Mouse (Mus musculus): Measurements from ENCODE around the gene Cldn12.
A peak's percentile ranks its signal among the peaks of the same experiment; 100 is the strongest.

Gene Cldn12

DNA sequence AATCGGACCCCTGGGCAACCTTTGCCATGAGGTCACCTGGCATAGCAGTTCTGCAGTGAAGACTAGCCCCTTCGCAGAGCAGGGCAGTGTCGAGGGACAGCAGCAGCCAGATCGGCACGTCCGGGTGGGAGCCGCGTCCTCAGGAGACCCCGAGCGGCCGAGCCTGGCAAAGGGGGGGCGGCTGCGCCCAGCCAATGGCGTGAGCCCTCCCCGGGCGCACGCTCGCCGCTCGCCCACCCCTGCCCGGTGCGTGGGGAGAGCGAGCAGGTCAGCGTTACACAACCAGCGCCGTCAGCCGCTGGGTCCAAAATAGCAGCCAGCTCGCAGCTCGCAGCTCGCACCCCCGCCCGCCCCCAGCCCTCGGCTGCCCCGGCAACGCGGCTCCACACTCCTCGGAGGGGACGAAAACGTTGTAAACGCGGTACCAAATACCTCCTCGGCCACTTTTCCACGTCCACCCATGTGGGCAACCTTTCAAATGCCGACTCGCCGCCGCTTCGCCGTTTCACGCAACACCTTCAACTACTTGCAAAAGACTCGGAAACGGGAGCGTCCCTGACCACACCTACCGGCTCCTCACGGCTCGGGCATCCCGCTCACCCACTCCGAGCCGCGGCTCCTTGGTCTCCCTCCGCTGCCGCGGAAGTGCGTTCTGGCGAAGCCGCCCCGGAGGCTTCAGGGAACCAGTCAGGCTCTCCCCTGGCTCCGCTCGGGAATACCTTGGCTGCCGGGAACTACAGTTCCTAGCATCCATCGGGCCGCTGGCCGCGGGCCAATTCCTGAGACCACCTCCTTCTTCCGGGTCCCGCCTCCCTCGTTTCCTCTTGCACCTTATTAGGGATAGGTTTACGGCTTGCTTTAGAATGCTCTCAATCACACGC lies at the start of gene Cldn12:
Cldn12 (minus strand) TSS at position 763 of the 881 bp plus-strand sequence.
- peak; percentile 96 to 97 for DNase-seq (ENCODE audit: low spot score in 2 of 2)

DNA sequence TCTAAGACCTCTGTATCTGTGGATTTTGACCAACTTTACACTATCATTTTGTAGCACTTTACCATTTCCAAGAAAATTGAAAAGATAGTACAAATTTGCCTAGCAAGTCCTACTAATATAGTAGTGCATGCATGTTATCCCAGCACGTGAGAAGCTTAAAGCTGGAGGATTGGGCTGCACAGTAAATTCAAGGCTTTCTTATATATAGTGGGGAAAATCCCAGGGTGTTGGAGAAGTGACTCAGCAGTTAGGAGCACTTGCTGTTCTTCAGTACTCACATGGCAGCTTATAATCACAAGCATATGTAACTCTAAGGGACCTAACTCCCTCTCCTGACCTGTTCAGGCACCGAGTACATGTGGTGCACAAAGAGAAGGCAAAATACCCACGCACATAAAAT lies 47.7 kb upstream of the Cldn12 start:
- no peak for DNase-seq (ENCODE audit: low spot score in 2 of 2)

DNA sequence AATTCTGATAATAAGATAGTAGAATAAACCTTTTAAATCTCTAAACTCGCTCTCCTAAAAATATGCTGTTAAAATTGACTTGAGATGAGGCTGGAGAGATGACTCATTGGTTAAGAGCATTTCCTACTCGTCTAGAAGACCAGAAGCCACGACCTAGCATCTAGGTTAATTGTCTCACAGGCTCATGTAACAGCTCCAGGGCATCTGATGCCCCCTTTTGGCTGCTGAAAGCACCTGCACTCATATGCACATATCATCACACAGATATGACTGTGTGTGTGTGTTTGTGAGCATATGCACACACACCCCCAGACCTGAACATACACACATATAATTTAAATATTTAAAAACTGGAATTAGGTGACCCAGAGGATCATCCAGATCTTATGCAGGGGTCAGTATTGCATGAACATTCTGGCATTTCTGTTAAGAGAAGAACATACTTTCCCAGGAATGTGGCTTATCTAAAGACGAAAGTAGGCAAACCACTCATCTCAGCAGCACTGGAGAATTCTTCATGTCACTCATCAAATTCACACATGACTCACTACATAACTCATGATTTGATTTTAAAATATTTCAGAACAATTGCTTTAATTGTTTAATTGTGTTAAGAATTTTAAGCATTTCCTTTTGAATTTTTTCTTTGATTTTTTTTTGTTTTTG lies 46.4 kb upstream of the Cldn12 start:
- no peak for DNase-seq (ENCODE audit: low spot score in 2 of 2)

DNA sequence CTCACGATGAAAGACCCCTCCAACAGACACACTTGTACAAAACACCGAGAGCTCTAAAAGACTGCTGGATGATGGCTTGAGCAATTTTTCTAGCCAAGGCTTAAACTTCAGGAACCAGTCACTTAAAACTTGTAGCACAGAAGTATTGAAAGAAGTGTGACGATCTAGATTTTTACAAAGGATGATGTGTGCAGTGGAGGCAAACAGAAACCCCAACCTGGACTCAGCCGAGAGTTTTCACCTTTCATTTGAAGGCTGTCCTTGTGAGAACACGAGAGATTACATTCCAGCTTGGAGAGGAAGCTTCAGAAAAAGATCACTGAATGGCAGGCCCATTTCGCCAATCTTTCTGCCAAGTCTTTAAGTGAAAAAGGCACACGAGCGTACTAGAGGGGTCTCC lies 45.0 kb upstream of the Cldn12 start:
- no peak for DNase-seq (ENCODE audit: low spot score in 2 of 2)

DNA sequence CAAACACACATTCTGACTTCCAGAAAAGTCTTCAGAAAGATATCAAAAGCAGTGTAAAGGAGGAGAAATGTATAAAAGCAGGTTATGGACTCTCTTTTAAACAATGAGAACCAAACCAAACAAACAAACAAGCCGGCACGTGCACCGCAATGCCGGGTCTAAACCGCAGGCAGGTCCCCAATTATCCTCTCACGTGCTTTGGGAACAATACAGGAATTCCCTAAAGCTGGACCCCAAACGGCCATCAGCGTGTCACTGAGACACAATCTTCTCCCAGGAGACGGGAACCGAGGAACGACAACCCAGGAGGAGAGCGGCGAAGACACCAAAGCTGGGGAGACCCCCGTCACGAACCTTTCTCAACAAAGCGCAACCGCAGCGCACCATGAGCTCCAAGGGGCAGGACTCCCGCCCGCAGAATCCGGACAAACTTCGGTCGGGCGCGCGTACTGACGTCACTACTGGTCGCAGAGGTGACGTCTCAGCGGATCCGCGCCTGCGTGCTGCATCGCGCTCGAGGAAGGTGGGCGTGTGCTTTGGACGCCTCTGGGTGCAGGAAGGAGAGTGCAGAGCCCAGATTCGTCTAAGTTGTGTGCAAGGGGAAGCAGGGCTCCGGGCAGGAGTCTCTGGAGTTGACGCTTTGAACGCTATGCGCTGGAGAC lies 44.5 kb upstream of the Cldn12 start, which contains the start of gene Gtpbp10:
Gtpbp10 (minus strand) TSS at position 460 of the 662 bp plus-strand sequence.
- DNase-seq (ENCODE audit: low spot score in 2 of 2): peak; percentile 82 to 88

DNA sequence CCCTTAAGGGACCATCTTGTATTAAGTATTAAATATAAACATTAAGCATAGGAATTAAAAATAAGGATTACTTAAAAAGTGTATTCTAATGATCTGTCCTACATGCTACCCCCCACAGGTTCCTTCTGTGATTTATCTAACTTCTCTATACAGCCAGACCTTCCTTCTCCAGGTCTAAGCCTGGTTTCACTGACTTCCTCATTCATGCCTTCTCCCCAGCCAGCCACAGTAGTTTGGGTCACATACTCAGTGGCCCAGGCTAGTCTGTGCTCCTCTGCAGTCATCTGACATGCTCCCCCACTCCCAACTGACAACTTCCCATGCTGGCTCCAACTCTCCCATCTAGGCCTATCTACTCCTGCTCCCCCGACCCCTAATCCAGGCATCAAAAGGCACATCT lies 36.4 kb upstream of the Cldn12 start:
- no peak for DNase-seq (ENCODE audit: low spot score in 2 of 2)

DNA sequence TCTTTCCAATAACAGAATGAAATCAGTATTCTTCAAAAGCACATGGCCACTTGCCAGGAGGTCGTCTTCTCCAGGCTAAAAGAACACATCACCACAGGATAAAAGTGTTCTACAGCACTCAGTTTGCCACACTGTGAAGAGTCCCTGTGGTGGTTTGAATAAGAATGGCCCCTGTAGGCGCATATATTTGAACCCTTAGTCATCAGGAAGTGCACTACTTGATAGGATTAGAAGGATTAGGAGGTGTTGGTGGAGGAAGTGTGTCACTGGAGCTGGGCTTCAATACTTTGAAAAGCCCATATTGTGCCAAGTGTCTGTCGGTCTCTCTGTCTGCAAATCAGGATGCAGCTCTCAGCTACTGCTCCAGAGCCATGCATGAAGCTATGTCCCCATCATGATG lies 25.6 kb upstream of the Cldn12 start:
- no peak for DNase-seq (ENCODE audit: low spot score in 2 of 2)

DNA sequence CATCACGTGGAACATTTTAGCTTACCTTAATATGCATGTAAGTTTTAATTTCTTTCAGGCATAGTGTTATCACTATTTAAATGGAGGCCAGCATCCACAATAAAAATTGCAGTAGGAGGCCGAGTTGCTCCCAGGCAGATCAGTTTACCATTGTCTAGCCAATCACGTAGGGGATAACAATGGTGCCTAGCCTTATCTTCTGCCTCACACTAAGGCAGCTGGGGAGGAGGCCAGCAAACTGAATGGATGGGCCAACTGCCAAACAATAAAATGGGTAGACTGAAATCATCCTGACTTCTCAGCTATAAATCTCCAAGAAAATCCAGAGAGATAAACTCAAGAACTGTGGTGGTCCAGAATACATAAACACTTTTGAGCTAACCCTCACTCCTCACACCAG lies 25.0 kb upstream of the Cldn12 start:
- no peak for DNase-seq (ENCODE audit: low spot score in 2 of 2)

DNA sequence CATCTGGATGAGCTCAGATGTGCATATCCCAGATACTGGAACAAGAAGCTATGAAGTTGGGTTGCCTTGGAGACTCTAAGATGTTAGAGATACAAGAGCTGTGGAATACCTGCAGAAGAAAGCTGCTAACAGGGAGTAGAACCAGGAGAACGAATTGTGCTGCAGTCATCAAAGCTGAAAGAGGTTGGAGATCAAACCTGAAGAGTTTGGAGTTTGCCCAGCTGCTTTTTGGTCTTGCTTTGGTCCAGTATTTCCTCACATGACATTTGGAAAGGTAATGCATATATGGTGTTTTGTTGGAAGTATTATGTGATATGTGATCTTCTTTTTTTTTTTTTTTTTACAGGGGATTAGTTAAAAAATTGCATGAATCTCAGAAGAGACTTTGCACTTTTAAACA lies 21.4 kb upstream of the Cldn12 start:
- no peak for DNase-seq (ENCODE audit: low spot score in 2 of 2)

DNA sequence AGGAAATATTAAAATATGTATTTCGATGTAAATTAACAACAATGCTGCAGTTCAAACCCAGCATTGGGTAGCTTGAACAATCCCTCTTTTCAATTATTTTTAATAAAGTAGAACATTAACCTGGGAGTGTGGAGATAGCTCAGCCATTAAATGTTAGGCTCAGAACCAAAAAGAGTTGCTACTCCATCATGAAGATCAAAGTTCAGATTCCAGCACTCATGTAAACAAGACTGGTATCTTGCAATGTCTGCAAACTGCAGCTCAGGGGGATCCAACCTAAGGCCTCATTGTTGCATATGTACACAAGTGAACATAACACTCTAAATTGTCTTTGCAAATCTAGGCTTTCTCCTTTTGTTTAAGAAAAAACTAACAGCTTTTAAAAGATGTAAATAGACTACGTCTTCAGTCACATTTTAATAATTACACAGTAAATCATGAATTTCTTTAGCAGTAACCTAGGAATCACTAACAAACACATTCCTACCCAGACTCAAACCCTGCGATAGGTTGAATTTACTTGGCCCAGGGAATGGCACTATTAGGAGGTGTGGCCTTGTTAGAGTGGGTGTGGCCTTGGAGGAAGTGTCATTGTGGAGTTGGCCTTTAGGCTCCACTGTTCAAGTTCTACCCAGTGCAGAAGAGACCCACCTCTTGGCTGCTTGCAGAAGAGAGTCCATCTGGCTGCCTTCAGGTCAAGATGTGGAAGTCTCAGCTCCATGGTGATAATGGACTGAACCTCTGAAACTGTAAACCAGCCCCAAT lies 19.1 kb upstream of the Cldn12 start:
- DNase-seq (ENCODE audit: low spot score in 2 of 2): no peak

DNA sequence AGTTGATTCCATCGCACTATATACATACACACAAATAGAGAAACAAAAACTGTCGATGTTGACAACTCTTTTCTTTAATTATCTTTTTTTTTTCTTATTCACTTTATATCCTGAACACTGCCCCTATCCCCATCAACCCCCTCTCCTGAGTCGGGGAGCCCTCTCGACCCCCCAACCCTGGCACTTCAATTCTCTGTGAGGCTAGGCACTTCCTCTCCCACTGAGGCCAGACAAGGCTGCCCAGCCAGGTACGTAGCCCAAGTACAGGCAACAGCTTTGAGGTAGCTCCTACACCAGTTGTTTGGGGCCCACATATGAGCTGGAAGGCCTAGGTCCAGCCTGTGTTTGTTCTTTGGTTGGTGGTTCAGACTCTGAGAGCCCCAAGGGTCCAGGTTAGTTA lies 653 bp upstream of the Cldn12 start:
- no peak for DNase-seq (ENCODE audit: low spot score in 2 of 2)

DNA sequence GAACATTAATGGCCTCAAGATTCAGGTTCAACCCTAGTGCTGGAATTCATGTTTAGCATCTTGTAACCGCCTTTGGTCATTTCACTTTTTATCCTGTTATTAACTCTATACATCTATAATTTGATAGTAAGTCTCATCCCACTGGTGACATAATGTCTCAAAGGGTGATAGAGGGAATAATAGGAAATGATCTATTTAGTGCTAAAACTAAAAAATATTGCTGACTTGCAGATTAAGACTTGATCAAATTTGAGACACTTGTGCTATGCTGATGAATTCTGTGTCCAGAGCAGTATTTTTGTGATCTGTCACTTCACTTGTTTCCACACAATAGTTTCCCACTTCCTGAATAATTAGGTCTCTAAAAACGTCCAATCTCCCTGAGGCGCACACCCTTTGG lies 3.4 kb downstream of the Cldn12 start:
- DNase-seq (ENCODE audit: low spot score in 2 of 2): no peak

DNA sequence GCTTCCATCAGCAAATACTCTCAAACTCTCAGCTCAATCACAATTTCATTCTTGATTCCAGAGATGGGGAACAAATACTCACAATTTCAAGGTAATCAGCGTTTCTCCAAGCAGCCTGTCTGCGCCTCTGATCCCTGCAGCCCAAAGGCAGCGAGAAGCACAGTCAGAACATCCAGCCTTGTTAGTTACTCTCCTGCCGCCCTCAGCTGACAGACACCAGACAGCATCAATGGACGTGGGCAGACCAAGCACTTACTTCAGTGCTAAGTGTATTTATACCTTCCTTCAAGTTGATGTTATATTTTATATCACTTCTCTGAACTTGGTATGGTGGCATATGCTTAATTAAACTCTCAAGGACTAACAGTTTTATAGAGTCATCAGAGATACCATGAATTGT lies 3.8 kb downstream of the Cldn12 start:
- DNase-seq (ENCODE audit: low spot score in 2 of 2): peak in 1 of 2 experiments; percentile 50

DNA sequence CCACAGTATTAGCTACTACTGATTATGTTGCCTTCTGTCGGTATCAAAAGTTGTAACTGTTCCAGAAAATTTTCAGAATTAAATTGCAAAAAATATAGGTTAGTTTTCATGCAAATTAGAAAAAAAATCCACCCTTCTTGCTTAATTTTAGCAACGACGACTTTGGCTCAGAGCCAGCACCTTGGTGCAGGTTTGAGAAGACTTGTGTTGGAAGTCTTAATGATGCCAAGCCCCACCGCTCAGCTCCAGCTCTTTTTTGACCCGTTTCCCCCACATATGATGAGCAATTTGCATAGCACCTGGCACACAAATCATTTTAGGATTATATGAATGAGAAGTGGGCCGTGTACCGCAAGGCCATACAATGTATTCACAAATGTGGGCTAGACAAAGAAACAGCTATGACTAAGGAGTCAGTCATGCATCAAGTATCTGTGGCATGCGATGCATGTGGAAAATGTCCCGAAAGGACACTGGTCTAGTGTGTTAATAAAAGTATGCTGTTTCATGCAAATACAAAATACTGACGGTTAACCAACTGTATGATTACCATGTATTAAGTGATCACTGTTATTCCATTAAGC lies 4.4 kb downstream of the Cldn12 start:
- peak in 1 of 2 experiments; percentile 10 for DNase-seq (ENCODE audit: low spot score in 2 of 2)

DNA sequence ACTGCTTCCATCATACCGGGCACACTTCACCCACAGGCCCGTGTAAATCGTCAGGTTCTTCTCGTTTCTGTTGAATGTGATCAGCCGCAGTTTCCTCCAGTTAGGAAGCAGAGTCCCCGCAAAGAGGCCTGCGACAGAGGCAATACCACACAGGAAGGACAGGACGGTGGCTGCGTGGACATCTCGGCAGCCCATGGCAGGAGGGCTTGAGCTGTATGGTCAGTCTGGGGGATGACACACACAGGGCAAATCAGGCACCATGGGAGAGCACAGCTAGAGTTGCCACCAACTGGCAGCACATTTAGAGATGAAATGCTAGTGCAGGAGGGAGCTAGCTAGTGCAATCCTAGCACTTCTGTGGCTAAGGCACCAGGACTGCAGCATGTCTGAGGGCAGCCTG lies 6.5 kb downstream of the Cldn12 start:
- DNase-seq (ENCODE audit: low spot score in 2 of 2): no peak

DNA sequence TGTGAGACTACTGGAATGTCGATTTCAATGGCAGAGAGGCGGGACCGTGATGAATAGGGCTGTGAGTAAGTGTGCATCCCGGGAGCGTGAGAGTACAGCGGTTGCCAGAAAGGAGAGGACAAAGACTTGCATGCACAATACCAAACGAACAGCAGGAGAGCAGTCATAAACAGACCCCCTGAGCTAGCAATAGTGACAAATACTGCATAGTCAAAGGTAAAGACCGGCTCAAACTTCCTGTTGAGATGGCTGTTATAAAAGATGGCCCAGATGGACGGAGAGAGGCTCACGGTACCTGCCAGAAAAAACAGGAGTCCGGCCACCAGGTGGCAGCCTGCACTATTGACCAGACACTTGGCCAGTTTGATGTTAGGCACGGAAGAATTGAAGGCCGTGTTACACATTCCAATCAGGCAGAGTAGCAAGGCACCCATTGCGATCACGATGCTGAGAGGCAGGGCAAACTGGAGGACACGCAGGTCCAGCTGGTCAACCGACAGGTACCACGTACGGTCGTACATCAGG lies 7.0 kb downstream of the Cldn12 start:
- peak; percentile 34 to 52 for DNase-seq (ENCODE audit: low spot score in 2 of 2)

DNA sequence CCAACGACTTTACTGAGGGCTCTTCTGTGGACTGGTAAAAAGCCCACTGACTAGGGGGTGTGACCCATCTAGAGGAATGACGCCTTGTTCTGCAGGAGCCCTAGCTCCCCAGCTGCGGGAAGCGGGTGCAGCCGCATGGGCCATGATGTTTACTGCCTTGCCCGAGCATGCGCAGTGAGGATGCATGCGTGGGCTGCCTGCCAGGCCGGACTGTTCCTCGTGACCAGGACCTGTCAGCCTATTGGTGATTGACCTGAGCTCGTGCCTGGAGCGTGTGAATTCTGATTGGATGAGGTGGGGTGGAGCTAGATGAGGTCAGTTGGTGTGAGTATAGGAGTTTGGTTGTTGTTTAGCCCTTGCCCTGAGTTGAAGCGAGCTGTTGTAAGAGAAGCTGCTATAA lies 10.3 kb downstream of the Cldn12 start:
- DNase-seq (ENCODE audit: low spot score in 2 of 2): no peak

DNA sequence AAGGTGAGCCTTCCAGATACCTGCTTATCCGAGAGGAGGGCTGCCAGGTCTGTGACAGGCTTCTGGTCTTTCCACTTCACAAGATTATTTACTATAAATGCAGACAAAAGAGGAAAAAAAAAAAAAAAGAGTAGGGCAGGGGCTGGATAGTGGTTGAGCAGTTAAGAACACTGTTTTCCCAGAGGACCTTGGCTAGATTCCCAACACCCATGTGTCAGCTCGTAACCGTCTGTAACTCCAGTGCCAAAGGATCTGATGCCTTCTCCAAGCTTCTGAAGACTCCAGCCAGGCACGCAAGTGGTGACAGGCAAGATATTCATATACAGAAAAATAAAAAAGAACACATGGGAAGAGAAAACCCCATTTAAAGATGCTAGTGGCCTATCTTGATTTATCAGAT lies 11.4 kb downstream of the Cldn12 start:
- no peak for DNase-seq (ENCODE audit: low spot score in 2 of 2)

DNA sequence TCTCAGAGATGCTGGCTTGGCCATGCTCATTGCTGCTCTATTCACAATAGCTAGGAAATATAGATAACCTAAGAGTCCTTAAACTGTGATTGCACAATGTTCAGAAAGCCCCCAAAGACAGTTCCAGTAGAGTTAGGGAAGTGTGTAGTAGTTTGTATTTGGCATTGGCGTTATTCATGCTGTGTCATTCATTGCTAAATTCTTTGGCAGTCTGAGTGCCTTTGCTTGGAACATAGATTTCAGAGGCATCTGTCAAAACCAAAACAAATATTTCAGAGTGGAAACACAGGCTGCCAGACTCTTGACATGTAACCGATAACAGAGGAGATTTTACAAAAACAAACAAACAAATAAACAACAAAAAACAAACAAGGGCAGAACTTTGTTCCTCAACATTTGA lies 13.2 kb downstream of the Cldn12 start:
- DNase-seq (ENCODE audit: low spot score in 2 of 2): no peak

DNA sequence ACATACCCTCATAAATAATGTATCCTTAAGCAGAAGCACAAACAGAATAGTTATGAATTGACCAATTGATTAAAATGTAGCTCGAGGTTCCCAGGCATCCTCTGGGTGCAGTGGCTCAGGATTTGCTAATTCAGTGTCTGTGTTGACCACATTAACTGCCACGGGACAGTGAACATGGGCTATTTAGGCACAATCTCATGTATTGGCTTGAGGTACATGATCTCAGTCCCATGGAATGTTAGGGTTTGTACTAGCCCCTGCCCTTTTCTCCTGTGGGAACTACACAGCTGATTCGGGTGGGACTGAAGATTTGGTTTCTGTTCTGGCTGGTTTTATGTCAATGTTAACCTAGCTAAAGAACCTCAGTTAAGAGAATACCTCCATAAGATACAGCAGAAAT lies 18.4 kb downstream of the Cldn12 start:
- DNase-seq (ENCODE audit: low spot score in 2 of 2): no peak

DNA sequence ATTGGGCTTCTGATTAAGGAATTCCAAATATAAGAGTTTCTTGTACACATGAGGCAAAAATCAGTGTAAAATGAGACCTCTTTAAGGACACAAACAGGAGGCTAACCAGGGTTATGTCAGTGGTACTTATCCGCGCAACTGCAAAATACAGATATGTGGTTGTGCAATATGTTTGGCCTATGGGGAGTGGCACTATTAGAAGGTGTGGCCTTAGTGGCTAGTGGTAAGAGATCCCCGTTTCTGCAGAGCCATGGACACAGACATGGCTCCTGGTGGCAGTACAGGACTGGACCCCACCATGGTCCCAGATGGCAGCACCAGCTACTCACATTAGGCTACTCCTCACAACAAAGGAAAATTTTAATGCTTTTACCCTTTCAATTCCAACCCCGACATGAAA lies 19.7 kb downstream of the Cldn12 start:
- no peak for DNase-seq (ENCODE audit: low spot score in 2 of 2)
